Mouse (Mus musculus) limb, embryonic 13.5 days (tissue): ENCODE measurements at regions not wholly inside any gene's neighbourhood (a gene's known extent, or its start where the extent isn't known, plus 50 kb on each side); places are given as distances from the start of the nearest gene placed in this dataset.

ENCODE experiments used
- ATAC-seq: fragments of 200-750 bp; cut with Nextera tagmentation; 2 replicates; pipeline ENCODE4 v1.8.0; 2017; ENCODE audit warnings: low read depth, moderate number of reproducible peaks, moderate TSS enrichment; ENCODE audit not compliant: low FRiP score
- H3K27ac ChIP-seq: fragments of 300-500 bp; sonication (generic); 2 replicates; pipeline ENCODE4 v1.5.1; 2015; ENCODE audit warnings: inconsistent platforms, mild to moderate bottlenecking, moderate library complexity
- H3K27me3 ChIP-seq: fragments of 300-500 bp; sonication (generic); 2 replicates; pipeline ENCODE4 v1.6.1; 2015; ENCODE audit warnings: mild to moderate bottlenecking, inconsistent platforms
- H3K36me3 ChIP-seq: fragments of 300-500 bp; sonication (generic); 2 replicates; pipeline ENCODE4 v1.6.1; 2015; ENCODE audit warnings: inconsistent platforms, mild to moderate bottlenecking, moderate library complexity
- H3K4me1 ChIP-seq: fragments of 300-500 bp; sonication (generic); 2 replicates; pipeline ENCODE4 v1.6.1; 2015; ENCODE audit warnings: inconsistent platforms
- H3K4me2 ChIP-seq: fragments of 300-500 bp; sonication (generic); replicated peaks from 2 replicates; pipeline ENCODE4 v1.6.1; 2015; ENCODE audit warnings: inconsistent platforms, mild to moderate bottlenecking, moderate library complexity
- H3K4me3 ChIP-seq: fragments of 300-500 bp; sonication (generic); 2 replicates; pipeline ENCODE4 v1.5.1; 2015; ENCODE audit warnings: moderate library complexity, mild to moderate bottlenecking, inconsistent platforms
- H3K9ac ChIP-seq: fragments of 300-500 bp; sonication (generic); 2 replicates; pipeline ENCODE4 v1.6.1; 2015; ENCODE audit warnings: mild to moderate bottlenecking, inconsistent platforms
- H3K9me3 ChIP-seq: fragments of 300-500 bp; sonication (generic); 2 replicates; pipeline ENCODE4 v1.6.1; 2016; ENCODE audit warnings: inconsistent platforms
- WGBS: fragments of 180-500 bp; shearing (Covaris S2); methylation state at CpG from one replicate; pipeline ENCODE4 v1.1.7; 2015; 5-methylcytosine and 5-hydroxymethylcytosine counted together

DNA sequence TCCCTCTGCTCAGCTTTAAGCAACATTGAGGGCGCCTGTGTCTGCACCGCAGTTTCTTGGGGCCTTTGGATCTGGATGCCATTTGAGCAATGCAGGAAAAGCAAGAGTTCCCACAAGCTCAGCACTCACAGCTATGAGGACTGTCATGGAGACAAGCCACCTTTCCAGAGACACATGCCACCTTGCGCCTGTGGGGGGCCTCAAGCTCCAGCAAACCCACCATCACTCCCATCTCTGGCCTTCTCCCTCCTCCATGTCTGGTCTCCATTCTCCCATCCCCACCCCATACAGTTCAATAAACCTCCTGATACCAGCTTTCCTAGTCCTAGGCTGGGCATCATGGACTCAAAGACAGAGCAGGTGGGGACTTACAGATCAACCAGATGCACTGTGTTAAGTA, 97.8 kb downstream of the Wdr11 start:
- 94% methylated on average over 3 of the region's 3 CpGs for WGBS

GRCm38 (mm10) chr7:129690868-129691267, 99.2 kb downstream of the Wdr11 start:
- WGBS, result 80% methylated on average over 6 of the region's 6 CpGs
- H3K9me3 ChIP-seq, result 0 out of 2 replicates have a peak, but pooled peaks cover 4% of the 10 kb centered on the region
- no peaks in the 10 kb centered on the region for H3K36me3 ChIP-seq
- H3K4me2 ChIP-seq, result no peak overlapping the region
- H3K9ac ChIP-seq, result no peak overlapping the region
- peak overlapping the region; percentile 49; the same call in 1 of the 2 replicates for H3K27ac ChIP-seq
- H3K4me1 ChIP-seq, result peaks cover 32% of the 10 kb centered on the region
- no peaks in the 10 kb centered on the region for H3K27me3 ChIP-seq
- H3K4me3 ChIP-seq, result no peak overlapping the region
- no peak for ATAC-seq

More for the DNA sequence above, 97.8 kb downstream of the Wdr11 start:
- no peak for ATAC-seq
- no peaks in the 10 kb centered on the region for H3K9me3 ChIP-seq
- no peak overlapping the region for H3K9ac ChIP-seq
- no peaks in the 10 kb centered on the region for H3K27me3 ChIP-seq
- H3K27ac ChIP-seq, result no peak overlapping the region
- H3K4me2 ChIP-seq, result no peak overlapping the region
- no peak overlapping the region for H3K4me3 ChIP-seq
- H3K4me1 ChIP-seq, result peaks cover 41% of the 10 kb centered on the region
- no peaks in the 10 kb centered on the region for H3K36me3 ChIP-seq

DNA sequence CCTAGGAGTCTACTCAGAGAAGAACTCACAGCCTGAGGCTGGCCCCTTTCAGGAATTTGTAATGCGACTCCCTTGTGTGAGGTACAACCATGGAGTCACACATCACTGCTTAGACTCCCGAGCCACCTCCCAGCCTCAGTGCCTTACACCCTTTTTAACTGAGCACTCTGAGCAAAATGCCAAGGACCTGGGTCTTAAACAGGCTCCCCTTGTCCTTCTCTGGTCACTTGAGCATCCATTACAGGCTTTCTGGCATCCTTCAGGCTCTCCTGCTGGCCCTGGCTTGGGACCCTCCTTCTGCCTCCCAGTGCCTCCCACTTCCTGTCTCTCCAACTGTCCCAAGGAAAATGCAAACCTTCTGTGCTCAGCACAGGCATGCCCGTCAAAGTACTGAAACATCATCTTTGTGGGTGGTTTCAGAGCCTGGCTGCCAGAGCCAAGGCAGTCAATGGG, 100.0 kb downstream of the Wdr11 start:
- no peak overlapping the region for H3K4me2 ChIP-seq
- H3K9ac ChIP-seq, result no peak overlapping the region
- H3K4me3 ChIP-seq, result no peak overlapping the region
- 0 out of 2 replicates have a peak, but pooled peaks cover 4% of the 10 kb centered on the region for H3K9me3 ChIP-seq
- peaks cover 25% of the 10 kb centered on the region for H3K4me1 ChIP-seq
- H3K27me3 ChIP-seq, result no peaks in the 10 kb centered on the region
- no peaks in the 10 kb centered on the region for H3K36me3 ChIP-seq
- WGBS, result 18% methylated on average over 3 of the region's 3 CpGs
- ATAC-seq, result peak; percentile 67
- peak overlapping the region; percentile 61 for H3K27ac ChIP-seq

- H3K9me3 ChIP-seq, result 0 out of 2 replicates have a peak, but pooled peaks cover 4% of the 10 kb centered on the region
- no peaks in the 10 kb centered on the region for H3K27me3 ChIP-seq
- H3K9ac ChIP-seq, result no peak overlapping the region
- no peak for ATAC-seq
- H3K4me1 ChIP-seq, result peaks cover 13% of the 10 kb centered on the region
- WGBS, result 77% methylated on average over 9 of the region's 9 CpGs
- no peak overlapping the region for H3K27ac ChIP-seq
- no peaks in the 10 kb centered on the region for H3K36me3 ChIP-seq
- no peak overlapping the region for H3K4me3 ChIP-seq
- H3K4me2 ChIP-seq, result no peak overlapping the region
Observed at GRCm38 (mm10) chr7:129693635-129694034, 102.0 kb downstream of the Wdr11 start.

DNA sequence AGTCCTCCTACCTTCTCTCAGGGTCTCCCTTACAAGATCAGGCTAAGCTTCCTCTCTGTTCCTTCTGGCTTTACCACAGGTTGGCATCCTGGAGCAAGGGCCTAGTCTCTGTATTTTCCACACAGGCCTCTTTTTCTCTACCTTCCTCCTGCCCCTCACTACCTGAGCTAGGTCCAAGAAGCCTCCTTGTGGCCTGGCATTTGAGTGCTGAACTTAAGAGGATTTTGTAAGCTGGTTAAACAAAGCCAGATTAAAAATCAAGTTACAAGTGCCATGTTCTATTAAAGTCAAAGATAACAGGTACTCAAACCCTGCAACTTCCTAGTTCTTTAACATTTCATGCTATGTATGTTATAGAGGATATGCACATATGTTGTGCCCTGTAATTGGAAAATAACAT, 102.5 kb downstream of the Wdr11 start:
- H3K27me3 ChIP-seq, result no peaks in the 10 kb centered on the region
- peaks cover 13% of the 10 kb centered on the region for H3K4me1 ChIP-seq
- H3K4me2 ChIP-seq, result no peak overlapping the region
- H3K4me3 ChIP-seq, result no peak overlapping the region
- H3K9ac ChIP-seq, result no peak overlapping the region
- ATAC-seq, result no peak
- H3K27ac ChIP-seq, result no peak overlapping the region
- H3K9me3 ChIP-seq, result 0 out of 2 replicates have a peak, but pooled peaks cover 4% of the 10 kb centered on the region
- H3K36me3 ChIP-seq, result no peaks in the 10 kb centered on the region

- 46% methylated on average over 5 of the region's 5 CpGs for WGBS
- Histone ChIP-seq H3K4me3 (no peak overlapping the region), H3K27ac (peak overlapping the region; percentile 53; the same call in 1 of the 2 replicates), H3K36me3 (no peaks in the 10 kb centered on the region), H3K4me2 (no peak overlapping the region), H3K4me1 (peaks cover 12% of the 10 kb centered on the region), H3K9ac (no peak overlapping the region), H3K9me3 (0 out of 2 replicates have a peak, but pooled peaks cover 2% of the 10 kb centered on the region), H3K27me3 (no peaks in the 10 kb centered on the region)
- ATAC-seq, result no peak
Observed at GRCm38 (mm10) chr7:129699931-129700570, 108.4 kb downstream of the Wdr11 start.

DNA sequence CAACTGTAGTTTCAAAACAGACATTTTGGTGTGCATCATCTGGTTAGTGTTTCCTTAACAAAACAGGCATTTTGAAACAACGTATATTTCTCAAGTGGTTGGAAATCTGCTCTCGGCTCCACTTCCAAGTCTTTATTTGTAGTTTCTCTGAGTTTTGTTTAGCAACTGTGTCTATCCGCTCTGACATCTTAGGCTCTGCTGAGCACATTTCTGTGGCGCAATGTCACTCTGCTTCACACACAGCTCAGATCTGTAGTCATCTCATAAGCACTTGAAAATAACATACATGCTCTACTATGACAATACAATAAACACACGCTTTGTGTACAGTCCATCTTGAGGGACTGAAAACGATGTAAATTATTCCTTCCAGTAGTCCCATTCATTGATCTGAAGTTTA, 135.9 kb downstream of the Wdr11 start:
- Histone ChIP-seq H3K27ac (no peak overlapping the region), H3K4me1 (peaks cover 25% of the 10 kb centered on the region), H3K4me2 (no peak overlapping the region), H3K9ac (no peak overlapping the region), H3K4me3 (no peak overlapping the region), H3K36me3 (no peaks in the 10 kb centered on the region), H3K27me3 (no peaks in the 10 kb centered on the region), H3K9me3 (no peaks in the 10 kb centered on the region)
- no peak for ATAC-seq
- 90% methylated on average over 6 of the region's 6 CpGs for WGBS

DNA sequence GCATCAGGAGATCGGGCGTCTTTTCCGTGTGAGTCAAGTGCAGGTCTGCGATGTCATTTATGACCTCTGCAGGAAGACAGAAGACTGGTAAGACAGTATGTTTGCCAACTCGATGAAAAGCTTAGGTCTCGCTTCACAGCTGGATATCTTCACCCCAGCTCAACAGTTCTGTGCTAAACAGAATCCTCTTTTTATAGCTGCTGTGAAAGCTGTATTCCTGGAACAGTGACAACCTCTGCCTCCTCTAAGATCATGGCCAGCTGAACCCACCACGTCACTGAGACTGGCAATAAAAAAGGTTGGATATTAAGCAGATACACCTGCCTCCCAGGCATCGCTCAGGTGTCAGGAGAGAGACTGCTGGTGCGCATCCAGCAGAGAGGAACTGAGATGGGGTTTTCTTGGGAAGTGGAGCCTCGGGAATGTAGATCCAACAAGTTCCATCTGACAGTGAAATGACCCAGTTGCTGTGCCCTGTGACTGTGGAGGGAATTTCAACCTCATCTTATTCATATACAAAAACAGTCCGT, 138.1 kb downstream of the Wdr11 start:
- Histone ChIP-seq H3K9me3 (no peaks in the 10 kb centered on the region), H3K4me2 (no peak overlapping the region), H3K27me3 (no peaks in the 10 kb centered on the region), H3K9ac (no peak overlapping the region), H3K27ac (no peak overlapping the region), H3K4me1 (peaks cover 25% of the 10 kb centered on the region), H3K36me3 (no peaks in the 10 kb centered on the region), H3K4me3 (no peak overlapping the region)
- WGBS, result 58% methylated on average over 11 of the region's 11 CpGs
- no peak for ATAC-seq

DNA sequence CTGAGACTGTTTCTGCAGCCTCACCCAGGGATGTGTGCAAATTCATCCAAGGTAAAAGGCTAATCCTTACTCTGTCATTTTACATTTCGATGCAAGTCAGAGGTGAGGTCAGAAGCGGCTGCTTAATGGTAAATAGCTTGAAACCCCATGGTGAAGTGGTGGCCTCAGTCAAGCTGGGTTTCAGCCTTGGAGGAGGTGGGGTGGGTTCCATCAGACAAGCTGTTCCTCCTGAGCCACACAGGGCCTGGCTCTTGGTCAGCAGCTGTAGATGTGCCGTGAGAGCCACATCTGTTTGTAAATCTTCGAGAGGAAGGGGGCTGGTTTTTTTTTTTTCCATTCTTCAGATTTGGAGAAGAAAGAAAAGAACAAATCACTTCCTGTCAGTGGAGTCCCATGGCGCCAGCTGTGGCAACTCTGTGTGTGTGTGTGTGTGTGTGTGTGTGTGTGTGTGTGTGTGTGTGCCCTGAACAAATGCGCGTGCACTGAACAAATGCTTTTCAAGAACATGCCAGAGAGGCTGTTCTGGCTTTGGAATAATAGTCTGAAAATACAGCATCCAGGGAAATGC, 139.2 kb downstream of the Wdr11 start:
- H3K4me1 ChIP-seq, result peaks cover 25% of the 10 kb centered on the region
- no peaks in the 10 kb centered on the region for H3K36me3 ChIP-seq
- no peak overlapping the region for H3K4me3 ChIP-seq
- H3K4me2 ChIP-seq, result no peak overlapping the region
- H3K9me3 ChIP-seq, result no peaks in the 10 kb centered on the region
- no peak overlapping the region; the same call in 1 of the 2 replicates for H3K27ac ChIP-seq
- ATAC-seq, result no peak
- no peak overlapping the region for H3K9ac ChIP-seq
- 37% methylated on average over 7 of the region's 7 CpGs for whole genome bisulfite sequencing
- no peaks in the 10 kb centered on the region for H3K27me3 ChIP-seq

GRCm38 (mm10) chr7:129742657-129743056, 151.0 kb downstream of the Wdr11 start:
- no peak overlapping the region for H3K4me2 ChIP-seq
- H3K9ac ChIP-seq, result no peak overlapping the region
- H3K27ac ChIP-seq, result no peak overlapping the region
- ATAC-seq, result no peak
- no peaks in the 10 kb centered on the region for H3K9me3 ChIP-seq
- H3K27me3 ChIP-seq, result no peaks in the 10 kb centered on the region
- peaks cover 23% of the 10 kb centered on the region for H3K4me1 ChIP-seq
- H3K4me3 ChIP-seq, result no peak overlapping the region
- 80% methylated on average over 4 of the region's 4 CpGs for WGBS
- H3K36me3 ChIP-seq, result no peaks in the 10 kb centered on the region

- H3K4me3 ChIP-seq, result no peak overlapping the region
- H3K4me2 ChIP-seq, result peak overlapping the region; percentile 21
- peaks cover 10% of the 10 kb centered on the region for H3K9me3 ChIP-seq
- peak; percentile 40; the same call in 1 of the 2 replicates for ATAC-seq
- H3K36me3 ChIP-seq, result no peaks in the 10 kb centered on the region
- 44% methylated on average over 16 of the region's 16 CpGs for WGBS
- H3K27ac ChIP-seq, result peak overlapping the region; percentile 73
- no peaks in the 10 kb centered on the region for H3K27me3 ChIP-seq
- 0 out of 2 replicates have a peak overlapping the region, but pooled peaks have one; percentile 8 for H3K9ac ChIP-seq
- H3K4me1 ChIP-seq, result peaks cover 23% of the 10 kb centered on the region
Observed at GRCm38 (mm10) chr7:129743955-129744666, 152.4 kb downstream of the Wdr11 start.

DNA sequence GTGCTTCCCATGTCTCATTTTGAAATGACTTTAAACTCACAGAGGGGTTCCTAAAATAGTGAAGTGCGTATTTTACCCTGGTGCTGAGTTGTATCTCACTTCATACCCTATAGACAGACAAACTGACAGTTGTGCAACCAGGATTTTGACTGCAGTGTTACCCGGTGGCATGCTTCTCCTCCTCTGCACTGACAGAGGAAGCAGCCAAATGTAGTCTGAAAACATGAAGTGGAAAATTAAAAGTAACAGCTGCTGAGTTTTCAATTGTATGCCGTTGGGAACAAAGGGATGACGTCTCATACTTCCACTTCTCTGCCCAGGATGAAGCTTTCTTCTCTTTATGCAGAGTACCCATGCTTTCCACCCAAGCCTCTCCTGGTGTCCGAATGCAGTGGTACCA, 155.0 kb downstream of the Wdr11 start:
- Histone ChIP-seq H3K9me3 (peaks cover 11% of the 10 kb centered on the region), H3K4me2 (no peak overlapping the region), H3K4me1 (peaks cover 35% of the 10 kb centered on the region), H3K27me3 (no peaks in the 10 kb centered on the region), H3K27ac (no peak overlapping the region; the same call in 1 of the 2 replicates), H3K9ac (no peak overlapping the region), H3K36me3 (no peaks in the 10 kb centered on the region), H3K4me3 (no peak overlapping the region)
- WGBS, result 81% methylated on average over 5 of the region's 5 CpGs
- ATAC-seq, result no peak
